Mouse (Mus musculus) cerebral cortex, adult 2 months (tissue): ENCODE data around the gene Kcnip2.

Source experiments
- WGBS: fragments of 180-500 bp; shearing (Covaris S2); methylation state at CpG from one replicate; pipeline ENCODE4 v1.1.7; 2018; 5-methylcytosine and 5-hydroxymethylcytosine counted together

The Kcnip2 gene

DNA sequence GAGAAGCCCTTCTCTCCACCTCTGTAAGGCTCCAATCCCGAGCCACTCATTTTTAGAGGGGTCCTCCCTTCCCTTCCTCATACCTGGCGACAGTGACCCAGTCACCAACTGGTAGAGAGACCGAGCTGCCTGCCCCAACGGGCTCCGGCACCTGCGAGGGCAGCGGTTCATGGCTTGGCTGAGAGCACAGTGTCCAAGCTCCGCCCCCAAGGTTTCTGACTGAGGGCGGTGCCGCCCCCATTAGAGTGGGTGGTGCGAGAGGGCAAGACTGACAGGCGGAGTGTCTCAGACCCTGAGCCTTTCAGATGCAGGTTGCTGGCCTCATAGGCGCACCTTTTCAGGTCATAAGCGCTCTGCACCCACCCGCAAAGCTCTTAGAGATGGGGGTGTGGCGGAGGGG is 3.7 kb downstream of the Kcnip2 start:
- 11% methylated on average over 16 of the region's 16 CpGs for WGBS

DNA sequence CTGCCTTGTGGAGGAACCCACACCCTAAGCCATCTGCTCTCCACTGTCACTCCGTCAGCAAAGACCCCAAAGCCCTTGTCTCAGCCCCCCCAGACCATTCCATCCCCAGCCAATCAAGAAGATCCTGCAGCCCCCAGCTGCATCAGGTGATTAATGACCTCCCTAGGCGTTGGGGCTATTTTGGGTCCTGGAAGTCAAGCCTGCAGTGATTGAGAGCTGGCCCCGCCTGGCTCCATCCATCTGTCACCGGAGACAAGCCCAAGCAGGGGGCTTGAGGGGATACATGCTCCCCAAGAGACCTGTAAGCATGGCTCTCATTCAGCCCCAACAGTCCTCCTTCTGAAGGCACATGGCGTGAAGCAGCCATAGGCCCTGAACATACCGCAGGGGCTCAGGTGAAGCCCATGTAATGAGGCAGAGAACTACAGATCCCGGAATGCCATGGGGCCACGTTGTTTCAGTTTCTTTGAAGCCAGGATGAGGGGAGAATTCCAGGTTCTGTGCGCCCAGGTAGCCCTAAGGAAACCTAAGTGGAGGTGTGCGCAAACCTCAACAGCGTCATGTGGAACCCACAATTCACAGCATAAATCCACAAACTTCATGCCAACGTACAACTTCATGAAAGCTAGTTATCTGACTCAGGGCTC is 4.7 kb downstream of the Kcnip2 start:
- WGBS: 79% methylated on average over 12 of the region's 12 CpGs

DNA sequence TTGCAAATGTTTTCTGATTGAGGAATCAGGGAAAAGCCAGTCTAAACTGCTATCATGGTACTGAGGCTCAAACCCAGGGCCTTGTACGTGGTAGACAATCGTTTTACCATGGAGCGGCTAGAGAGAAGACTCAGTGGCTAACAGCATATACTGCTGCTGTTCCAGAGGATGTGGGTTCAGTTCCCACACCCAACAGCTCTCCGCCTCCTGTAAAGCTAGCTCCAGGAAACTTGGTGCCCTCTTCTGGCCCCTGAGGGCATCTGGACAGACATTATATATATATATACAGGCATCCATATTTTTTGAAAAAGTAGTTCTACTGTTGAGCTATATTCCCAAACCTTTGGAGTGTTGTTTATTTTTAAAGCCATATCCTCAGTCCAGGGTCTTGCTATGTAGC is 8.1 kb downstream of the Kcnip2 start:
- WGBS: 91% methylated on average over 4 of the region's 4 CpGs

DNA sequence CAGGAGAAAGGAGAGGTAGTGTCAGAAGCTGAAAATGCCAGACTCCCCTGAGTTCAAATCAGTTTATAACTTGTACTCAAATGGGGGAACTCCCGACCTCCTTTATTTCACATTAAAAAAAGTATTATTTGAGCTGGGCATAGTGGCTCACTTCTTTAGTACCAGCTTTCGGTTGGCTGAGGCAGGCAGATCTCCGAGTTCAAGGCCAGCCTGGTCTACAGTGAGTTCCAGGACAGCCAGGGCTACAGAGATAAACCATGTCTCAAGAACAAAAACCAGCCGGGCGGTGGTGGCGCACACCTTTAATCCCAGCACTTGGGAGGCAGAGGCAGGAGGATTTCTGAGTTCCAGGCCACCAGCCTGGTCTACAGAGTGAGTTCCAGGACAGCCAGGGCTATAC is 10.0 kb downstream of the Kcnip2 start:
- 94% methylated on average over 6 of the region's 6 CpGs for WGBS

DNA sequence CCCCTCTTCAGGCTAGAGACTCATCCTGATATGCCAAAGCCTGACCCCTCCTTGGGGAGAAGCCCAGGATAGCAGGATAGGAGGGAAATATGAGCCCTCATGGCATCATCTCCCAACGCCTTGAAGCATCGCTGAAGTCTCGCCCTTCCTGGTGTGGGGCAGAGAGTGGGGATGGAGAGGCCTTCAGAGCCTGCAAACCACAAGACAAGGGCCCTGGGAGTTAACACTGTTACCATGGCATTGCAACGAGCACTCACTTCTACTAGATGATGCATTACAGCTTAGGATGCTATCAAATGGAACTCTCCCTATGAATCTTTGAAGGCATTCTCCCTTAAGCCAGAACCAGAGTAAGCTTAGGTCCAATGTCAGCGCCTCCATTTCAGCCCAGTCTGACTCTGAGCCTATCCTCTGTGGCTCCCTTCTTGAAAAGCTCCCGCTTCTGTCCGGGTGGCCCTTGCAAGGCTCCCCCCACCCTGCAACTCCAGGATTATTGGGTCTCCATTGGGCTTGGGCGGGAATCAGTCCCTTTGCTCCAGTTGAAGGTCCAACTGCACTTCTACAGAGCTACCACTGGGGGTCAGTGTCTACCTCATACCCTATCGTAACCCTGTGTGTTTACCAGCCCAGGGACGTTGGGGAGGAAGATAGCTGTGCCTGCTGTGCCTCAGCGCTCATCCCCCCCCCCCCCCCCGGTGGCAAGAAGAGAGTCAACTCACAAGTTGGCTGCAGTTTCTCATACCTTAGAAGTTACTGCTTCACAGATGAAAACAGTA is 11.1 kb downstream of the Kcnip2 start:
- 33% methylated on average over 12 of the region's 12 CpGs for WGBS

DNA sequence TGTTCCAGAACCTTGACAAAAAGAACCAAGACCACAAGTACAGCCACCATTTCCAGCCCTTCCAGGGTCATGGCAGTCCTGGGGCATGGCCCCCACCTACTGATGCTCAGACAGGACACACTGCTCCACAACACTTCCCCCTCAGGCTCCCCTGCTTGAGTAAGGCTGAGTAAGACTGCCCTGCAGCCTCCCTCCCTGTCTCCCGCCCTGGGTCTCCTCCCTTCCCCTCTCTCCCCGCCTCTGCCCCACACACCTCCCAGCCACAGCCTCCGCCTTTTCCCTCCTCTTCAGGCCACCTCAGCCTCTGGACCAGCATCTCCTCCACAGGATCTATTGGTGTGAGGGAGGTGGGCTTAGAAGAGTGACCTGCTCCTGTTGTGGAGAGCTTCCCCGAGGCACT is 12.5 kb downstream of the Kcnip2 start:
- WGBS: 49% methylated on average over 4 of the region's 4 CpGs

DNA sequence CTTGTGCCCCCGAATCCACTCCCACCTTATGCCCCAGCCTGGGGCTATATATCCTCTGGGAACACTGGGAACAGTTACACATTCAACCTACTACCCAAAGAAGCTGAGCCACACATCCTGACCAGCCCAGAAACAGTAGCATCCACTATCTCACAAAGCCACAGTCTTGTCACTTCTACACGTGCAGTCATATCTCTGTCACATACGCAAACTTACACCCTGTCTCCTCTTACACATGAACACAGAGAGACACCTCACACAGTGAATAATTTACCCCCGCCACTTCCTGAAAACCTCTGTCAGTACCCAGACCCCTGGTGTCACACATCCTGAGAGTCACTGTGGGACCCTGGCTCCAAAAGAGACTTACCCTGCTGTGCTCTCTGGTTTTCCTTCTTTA is 13.2 kb downstream of the Kcnip2 start:
- WGBS: 58% methylated on average over 4 of the region's 4 CpGs

DNA sequence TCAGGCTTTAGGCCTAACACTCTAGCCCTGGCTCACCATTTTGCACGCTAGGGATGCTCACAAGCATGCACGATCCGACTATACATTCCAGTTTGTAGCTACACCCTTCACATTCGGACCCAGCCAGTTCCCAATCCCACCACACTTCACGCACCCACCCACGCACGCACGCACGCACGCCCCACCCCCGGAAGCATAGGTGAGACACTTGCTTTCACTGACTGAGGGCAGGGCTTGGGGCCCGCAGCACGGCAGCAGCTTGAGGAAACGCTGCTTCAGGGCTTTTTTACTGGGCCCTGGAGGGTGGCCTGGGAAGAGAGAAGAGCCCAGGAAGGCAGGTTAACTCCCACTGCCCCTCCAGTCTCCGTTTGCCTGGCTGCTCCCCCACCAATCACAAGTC is 19.0 kb downstream of the Kcnip2 start:
- 63% methylated on average over 15 of the region's 15 CpGs for WGBS

DNA sequence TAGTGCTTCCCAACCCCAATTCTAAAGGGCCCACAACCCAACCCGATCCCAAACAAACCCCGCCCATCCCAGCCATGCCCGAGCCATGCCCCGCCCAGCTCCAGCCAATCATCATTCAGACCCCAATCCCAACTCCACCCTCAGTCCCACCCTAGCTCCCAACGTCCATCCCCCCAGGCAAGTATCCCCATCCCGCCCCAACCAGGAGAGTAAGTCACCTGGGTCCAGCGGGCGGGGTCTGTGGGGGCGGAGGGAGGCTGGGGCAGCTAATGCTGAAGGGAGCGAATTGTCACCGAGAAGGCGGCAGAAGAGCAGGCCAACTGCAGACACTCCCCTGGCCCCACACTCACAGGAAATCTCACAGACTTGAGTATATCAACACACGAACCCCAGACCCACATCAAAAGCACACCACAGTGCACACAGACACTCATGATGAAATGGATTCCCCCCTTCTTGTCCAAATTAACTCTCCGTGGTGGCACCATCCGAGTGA is 19.8 kb downstream of the Kcnip2 start:
- 32% methylated on average over 15 of the region's 15 CpGs for WGBS

DNA sequence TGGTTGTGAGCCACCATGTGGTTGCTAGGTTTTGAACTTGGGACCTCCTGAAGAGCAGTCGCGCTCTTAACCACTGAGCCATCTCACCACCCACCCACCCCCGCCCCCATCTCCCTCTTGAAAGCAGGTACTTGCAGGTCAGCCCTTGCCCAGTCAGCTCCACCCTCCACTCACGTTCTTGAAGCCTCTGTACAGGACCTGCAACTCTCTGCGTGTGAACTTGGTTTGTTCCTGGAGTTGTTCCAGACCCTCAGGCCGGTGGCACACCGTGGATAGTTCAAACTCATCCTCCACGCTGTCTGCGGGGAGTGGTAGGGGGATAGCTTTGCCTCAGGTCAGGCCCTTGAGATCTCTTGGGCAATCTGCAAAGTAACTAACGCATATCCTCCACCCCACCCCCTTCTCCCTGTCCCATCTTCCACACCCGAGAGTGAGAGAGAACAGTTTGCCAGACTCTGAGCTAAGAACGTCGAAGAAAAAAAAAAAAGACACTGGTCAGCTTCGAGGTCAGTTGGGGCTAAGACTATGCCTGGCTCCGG is 20.4 kb downstream of the Kcnip2 start:
- 36% methylated on average over 15 of the region's 15 CpGs for WGBS

DNA sequence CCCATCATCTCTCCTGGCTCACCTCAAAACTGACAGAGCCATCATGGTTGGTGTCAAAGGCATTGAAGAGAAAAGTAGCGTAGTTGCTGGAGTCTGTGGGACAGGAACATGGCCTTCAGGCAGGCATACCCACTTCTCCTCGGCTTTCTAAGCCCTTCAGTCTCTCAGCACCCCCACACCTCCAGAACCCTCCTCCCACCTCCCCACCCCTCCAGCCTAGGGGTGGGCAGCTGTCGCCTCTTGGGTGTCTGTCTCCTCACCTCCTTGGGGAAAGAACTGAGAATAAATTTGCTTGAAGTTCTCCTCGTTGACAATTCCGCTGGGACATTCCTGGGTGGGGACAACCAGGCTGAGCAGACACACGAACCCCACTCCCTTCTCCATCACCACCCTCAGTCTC is 21.1 kb downstream of the Kcnip2 start:
- WGBS: 62% methylated on average over 6 of the region's 6 CpGs

DNA sequence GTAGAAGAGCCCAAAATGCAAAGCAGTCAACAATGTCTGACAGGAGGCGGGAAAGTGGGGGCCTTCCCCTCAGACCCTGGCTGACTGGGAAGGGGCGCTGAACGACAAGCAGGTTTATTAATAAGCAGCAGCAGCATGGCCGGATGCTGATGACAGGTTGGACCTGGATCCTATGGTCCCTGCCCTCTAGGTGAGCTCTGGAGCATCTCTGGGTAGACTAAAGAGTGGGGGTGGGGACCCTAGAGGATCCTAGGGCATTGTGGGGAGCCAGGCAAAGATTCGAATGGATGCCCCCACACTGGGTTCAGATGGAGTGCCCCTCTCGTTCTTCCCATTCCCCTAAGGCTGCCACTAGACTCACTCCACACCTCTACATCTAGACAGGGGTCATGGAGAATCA is 23.5 kb downstream of the Kcnip2 start:
- 88% methylated on average over 6 of the region's 6 CpGs for WGBS

DNA sequence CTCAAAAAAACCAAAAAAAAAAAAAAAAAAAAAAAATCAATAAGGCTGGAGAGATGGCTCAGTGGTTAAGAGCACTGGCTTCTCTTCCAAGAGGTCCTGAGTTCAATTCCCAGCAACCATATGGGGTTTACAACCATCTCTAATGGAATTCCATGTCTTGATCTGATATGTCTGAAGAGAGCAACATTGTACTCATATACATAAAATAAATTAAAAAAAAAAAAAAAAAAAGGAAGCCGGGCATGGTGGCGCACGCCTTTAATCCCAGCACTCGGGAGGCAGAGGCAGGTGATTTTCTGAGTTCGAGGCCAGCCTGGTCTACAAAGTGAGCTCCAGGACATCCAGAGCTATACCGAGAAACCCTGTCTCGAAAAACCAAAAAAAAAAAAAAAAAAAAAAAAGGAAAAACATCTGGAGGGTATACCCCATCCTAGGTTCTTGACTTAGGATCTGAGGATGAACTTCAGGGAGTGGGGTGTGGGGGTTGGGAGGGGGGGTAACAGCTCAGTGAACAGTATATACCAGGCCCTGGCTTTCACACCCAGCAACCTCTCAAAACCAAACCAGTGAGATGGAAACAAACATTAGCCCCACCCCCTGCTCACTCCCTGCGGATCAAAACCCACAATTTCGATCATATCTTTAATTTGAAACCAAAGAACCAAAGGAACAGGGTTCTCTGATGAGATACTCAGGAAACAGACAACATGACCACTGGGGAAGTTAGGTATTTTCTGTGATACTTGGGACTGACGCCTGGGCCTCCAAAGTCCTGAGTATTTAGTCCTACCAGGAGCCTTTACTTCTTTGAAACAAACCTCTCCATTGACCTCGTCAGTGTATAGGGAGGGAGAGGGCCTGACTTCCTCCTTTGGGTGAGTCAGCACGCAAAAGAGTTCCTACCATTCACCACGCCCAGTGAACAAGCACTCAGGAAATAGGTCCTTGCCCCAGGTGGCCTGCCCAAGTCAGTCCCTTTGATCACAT is 25.7 kb downstream of the Kcnip2 start:
- WGBS: 80% methylated on average over 13 of the region's 13 CpGs

DNA sequence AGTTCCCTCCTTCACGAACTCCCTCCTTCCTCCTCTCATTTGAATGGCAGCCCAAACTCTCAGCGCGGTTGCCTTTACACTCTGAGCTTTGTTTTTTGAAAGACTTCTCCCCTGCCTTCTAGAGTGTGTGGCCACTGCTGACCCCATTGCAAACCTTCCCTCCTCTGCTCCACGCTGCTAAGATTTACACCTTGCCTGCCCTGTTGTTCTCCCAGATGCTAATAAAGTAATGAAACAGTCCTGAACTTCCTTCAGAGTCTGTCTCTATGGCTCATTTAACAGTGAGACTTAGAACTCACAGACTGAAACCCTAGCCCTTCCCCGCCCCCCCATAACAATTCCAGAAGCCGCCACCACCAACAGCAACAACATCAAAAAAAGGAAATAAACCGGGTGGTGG is 26.5 kb downstream of the Kcnip2 start:
- WGBS: 81% methylated on average over 7 of the region's 7 CpGs

DNA sequence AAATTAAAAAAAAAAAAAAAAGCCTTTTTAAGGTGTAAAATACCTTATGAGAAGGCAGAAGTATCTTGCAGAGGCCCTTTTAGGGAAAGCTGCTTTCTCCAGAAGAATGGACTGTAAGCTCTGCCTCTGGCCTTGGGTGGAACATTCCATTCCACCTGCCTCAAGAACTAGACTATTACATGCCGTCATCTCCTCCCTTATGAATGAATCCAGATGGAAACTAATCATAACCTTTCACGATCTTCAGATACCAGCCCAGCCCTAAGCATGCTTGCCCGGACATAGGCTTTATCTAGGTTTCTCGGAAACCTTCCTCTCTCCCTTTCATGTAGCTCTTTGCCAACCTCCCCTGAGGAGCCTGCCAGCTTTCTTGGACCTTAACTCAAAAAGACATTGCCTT is 27.5 kb downstream of the Kcnip2 start:
- 75% methylated on average over 4 of the region's 4 CpGs for WGBS

DNA sequence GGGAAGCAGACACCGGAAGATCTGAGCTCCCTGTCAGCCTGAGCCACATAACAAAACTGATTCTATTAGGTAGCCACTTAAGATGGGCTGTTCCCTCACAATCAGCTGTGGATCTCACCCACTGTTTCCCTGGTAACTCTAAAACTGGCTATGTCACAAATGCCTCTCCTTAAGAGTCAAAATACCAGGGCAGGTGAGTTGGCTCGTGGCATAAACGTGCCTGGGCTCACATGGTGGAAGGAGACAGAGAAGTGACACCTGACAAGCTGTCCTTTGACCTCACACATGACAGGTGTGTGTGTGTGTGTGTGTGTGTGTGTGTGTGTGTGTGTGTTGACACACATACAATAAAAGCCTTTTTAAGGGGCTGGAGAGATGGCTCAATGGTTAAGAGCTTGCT is 28.4 kb downstream of the Kcnip2 start:
- WGBS: 72% methylated on average over 3 of the region's 3 CpGs

DNA sequence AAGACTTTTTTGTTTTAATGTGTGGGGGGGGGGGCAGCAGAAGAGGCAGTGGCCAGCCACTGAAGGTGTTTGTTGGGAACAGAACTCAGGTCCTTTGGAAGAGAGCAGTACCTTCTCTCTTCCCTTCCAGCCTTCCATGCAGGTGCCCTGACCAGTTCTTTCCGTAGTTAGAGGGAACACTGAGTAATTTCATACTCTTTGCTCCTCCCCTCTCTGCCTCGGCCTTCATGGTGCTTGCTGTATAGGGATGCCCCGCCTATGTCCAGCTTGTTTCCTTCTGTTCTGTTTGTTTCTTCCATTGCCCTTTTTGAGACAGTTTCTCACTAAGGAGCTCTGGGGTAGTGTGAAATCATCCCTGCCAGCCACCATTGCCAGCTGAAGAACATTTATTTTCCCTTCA is 30.4 kb downstream of the Kcnip2 start:
- WGBS: 51% methylated on average over 3 of the region's 3 CpGs

DNA sequence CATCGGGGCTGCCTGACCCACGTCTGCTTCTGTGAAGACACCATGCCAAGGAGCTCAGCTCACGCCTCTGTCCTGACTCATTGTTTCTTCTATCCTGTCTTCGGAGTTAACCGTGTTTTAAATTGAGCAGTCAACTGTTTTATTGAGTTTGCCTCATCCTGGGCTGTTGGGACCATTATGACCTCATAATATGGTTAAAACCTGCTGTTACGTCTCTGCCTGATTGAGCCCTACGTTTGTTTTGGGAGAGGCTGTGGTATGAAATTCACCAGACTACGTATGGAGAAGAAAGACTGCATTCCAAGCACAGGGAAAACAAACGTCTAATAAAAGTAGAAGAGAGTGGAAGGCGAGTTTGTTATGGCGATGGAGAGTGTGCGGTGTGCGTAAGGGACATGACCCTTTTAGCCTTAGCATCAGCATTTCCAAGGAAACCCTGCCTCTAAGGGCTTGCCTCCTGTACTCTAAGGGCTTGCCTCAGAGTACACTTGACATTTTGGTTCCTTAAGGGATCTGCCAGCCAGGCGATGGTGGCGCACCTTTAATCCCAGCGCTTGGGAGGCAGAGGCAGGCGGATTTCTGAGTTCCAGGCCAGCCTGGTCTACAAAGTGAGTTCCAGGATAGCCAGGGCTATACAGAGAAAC is 31.8 kb downstream of the Kcnip2 start:
- WGBS: 31% methylated on average over 17 of the region's 17 CpGs

DNA sequence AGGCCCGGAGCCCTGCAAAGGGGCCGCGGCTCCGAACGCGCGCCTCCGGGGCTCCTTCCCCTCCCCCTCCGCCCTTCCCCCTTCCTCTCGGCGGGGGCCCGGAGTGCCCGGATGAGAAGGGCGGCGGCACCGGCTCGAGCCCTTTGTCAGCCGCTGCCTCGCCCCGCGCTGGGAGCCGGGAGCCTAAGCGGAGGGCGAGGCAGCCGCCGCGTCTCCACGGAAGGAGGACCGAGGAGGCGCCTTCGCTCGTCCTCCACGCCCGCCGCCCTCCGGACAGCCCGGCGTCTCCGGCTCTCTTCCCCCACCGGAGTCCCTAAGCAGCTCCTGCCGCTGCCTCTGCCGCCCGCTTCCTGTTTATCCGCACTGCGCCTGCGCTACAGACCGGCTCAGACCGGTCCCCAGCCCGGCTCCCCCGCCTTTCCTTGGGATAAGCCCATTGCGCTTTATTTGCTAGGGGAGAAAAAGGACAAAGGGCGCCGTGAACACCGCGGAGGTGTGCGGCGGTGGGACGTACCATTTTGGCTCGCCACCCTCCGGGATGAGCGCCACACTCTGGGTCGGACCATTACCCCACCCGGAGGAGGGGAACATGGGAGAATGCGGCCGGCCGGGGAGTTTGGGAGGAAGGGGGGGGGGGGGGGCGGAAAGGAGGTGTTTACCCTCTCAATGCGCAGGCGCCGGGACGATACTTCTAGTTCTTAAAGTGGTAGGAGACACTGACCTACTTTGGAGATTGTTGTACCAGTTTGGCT is 32.5 kb downstream of the Kcnip2 start, which contains the start of gene Mgea5:
Gene Mgea5, minus strand, starts transcription at position 657 of the 752 bp plus-strand sequence.
- WGBS: 1% methylated on average over 68 of the region's 71 CpGs

DNA sequence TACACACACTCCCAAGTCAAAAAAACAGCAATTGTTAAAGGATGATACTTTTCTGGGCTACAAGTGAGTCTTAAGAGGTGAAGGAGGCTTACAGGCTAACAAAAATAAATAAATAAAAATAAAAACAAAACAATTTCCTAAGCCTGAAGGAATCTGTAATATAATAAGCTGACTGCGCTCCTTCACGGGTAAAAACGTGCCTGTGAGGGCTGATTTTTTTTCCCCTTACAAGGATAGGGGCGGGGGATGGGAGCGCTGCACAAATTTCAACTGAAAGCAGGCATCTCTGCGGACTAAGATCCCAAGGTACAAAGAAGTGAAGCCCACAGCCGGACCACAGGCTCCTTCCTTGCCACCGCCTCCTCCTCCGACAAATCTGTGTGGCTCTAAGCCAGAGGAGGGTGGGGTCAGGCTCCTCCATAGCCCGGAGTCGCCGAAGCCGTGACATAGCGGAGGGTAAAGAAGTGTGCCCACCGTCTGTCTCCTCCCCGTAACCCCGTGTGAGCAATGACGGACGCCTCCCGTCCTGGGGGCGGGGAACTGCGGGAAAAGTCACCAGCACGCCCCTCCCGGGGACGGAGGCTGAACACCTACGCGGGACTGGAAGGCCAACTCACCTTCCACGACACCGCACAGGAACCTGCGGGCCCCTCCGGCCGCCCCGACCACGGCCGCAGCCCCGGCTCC is 33.4 kb downstream of the Kcnip2 start:
- 1% methylated on average over 36 of the region's 36 CpGs for WGBS
